Mouse (Mus musculus): ENCODE data around the gene Sv2b.

DNA sequence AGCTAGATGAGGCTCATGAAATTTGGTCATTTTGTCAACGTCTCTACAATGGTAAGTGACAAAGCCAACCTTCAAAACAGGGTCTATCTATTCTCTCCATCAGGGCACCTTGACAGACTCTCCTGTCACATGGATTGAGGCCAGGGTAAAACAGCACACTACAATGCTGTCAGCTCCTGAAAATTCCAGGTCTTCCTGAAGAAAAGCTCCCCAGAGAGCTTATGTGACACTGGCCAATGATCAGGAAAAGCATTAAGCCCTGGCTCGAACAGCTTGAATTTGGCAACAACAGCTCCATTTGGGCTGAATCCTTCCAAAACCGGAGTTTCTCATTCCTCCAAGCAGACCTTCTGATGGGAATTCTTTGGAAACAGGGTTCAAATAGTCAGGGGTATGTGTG is 37.8 kb downstream of the Sv2b start:
- TF ChIP-seq POLR2A (IDR thresholded peaks at IDR 0.05; ENCODE audit: insufficient read depth, low read depth, low read length) = no peak
- TF ChIP-seq CTCF (IDR thresholded peaks at IDR 0.05) = no peak

Data from heart, adult 2 months (tissue).